Mouse (Mus musculus) thymus, postnatal 25 days (tissue): ENCODE results near the gene Gm21797.
"Not testable (repeated sequence)": the region's sequence is repeated elsewhere in the genome, so short reads cannot be mapped to it uniquely, and the experiment has no call there.

Source experiments
- DNase-seq: peaks from one replicate; pipeline ENCODE4 v3.0.0; 2022

Gm21797 gene

GRCm38 (mm10) chrY:40775665-40776064 lies at the start of gene Gm21797:
Gene Gm21797 (minus strand): TSS chrY:40775765.
- not testable (repeated sequence) for DNase-seq

- not testable (repeated sequence) for DNase-seq
Observed at GRCm38 (mm10) chrY:40804614-40805013, 29.0 kb upstream of the Gm21797 start, which contains the start of gene Gm20795. Gene Gm20795 (plus strand): TSS chrY:40804914.
